Mouse (Mus musculus) liver, adult 2 months (tissue): ENCODE measurements around the gene Slc12a7. TPM values are rescaled to one million over a fixed set of nuclear protein-coding genes. Genes with fewer than 3 reads are reported as not detected.

Source experiments
- DNase-seq: peaks from one replicate; pipeline ENCODE4 v3.0.0-alpha.2; 2011; ENCODE audit warnings: low read depth, low spot score; ENCODE audit errors: extremely low read depth
- H3K27ac ChIP-seq: fragments of 200-500 bp; replicated peaks from 2 replicates; pipeline ENCODE4 v1.5.1; 2012; ENCODE audit warnings: low read depth, mild to moderate bottlenecking, control low read depth, inconsistent platforms, low read length; ENCODE audit not compliant: insufficient read depth
- H3K27me3 ChIP-seq: fragments of 200-500 bp; 2 replicates; pipeline ENCODE4 v1.6.1; 2012; ENCODE audit warnings: mild to moderate bottlenecking, moderate library complexity, low read length, inconsistent platforms; ENCODE audit not compliant: control insufficient read depth, insufficient read depth
- H3K36me3 ChIP-seq: fragments of 200-500 bp; 2 replicates; pipeline ENCODE4 v1.6.1; 2012; ENCODE audit warnings: low read length, inconsistent platforms; ENCODE audit not compliant: control insufficient read depth, insufficient read depth
- H3K4me1 ChIP-seq: fragments of 200-500 bp; 2 replicates; pipeline ENCODE4 v1.6.1; 2011; ENCODE audit warnings: low read length; ENCODE audit not compliant: control insufficient read depth, insufficient read depth
- H3K4me3 ChIP-seq: fragments of 200-500 bp; 2 replicates; pipeline ENCODE4 v1.5.1; 2011; ENCODE audit warnings: low read depth, mild to moderate bottlenecking, control low read depth, low read length, moderate library complexity; ENCODE audit not compliant: insufficient read depth
- H3K79me2 ChIP-seq: fragments of 200-500 bp; 2 replicates; pipeline ENCODE4 v1.6.1; 2012; ENCODE audit warnings: inconsistent platforms, mild to moderate bottlenecking, low read length, moderate library complexity; ENCODE audit not compliant: control insufficient read depth, insufficient read depth
- H3K9ac ChIP-seq: fragments of 200-500 bp; 2 replicates; pipeline ENCODE4 v1.6.1; 2012; ENCODE audit warnings: low read depth, mild to moderate bottlenecking, control low read depth, inconsistent platforms, low read length
- CTCF ChIP-seq: fragments of 200-500 bp; IDR thresholded peaks from 2 replicates; pipeline ENCODE4 v1.5.1; 2011; ENCODE audit warnings: low read depth, low read length, control low read depth
- POLR2A ChIP-seq: fragments of 200-500 bp; IDR thresholded peaks from 2 replicates; pipeline ENCODE4 v1.6.1; 2011; ENCODE audit warnings: low read length, control low read depth; ENCODE audit not compliant: insufficient read depth; ENCODE audit errors: extremely low read depth
- WGBS: fragments of 180-500 bp; shearing (Covaris S2); methylation state at CpG from one replicate; pipeline ENCODE4 v1.1.7; 2018; 5-methylcytosine and 5-hydroxymethylcytosine counted together
- polyA plus RNA-seq: library from polyadenylated mRNA; depleted of rRNA; stranded (reverse); fragments of >200 nt; gene quantifications from 2 replicates; pipeline ENCODE4 v1.2.3, GENCODE M21; 2012
- total RNA-seq: library from RNA; depleted of rRNA; stranded (reverse); fragments of >200 nt; gene quantifications from 2 replicates; pipeline ENCODE4 v1.2.3, GENCODE M21; 2014

The Slc12a7 gene
- total and polyA plus RNA-seq, 2 experiments, result 38.0 to 91.0 TPM

GRCm38 (mm10) chr13:73711803-73712202, 21.1 kb upstream of the Slc12a7 start:
- no peak overlapping the region for H3K4me3 ChIP-seq
- H3K27ac ChIP-seq, result no peak overlapping the region
- H3K4me1 ChIP-seq, result no peaks in the 10 kb centered on the region
- no peak overlapping the region for H3K9ac ChIP-seq
- no peaks in the 10 kb centered on the region for H3K36me3 ChIP-seq
- WGBS, result 89% methylated on average over 5 of the region's 5 CpGs
- no peaks in the 10 kb centered on the region for H3K27me3 ChIP-seq
- H3K79me2 ChIP-seq, result no peaks in the 10 kb centered on the region
- no peak for DNase-seq
- TF ChIP-seq POLR2A, result no peak
- TF ChIP-seq CTCF, result no peak

GRCm38 (mm10) chr13:73712228-73712627, 20.7 kb upstream of the Slc12a7 start:
- Histone ChIP-seq H3K4me3 (no peak overlapping the region), H3K4me1 (no peaks in the 10 kb centered on the region), H3K27ac (no peak overlapping the region), H3K9ac (no peak overlapping the region), H3K79me2 (no peaks in the 10 kb centered on the region), H3K36me3 (no peaks in the 10 kb centered on the region), H3K27me3 (no peaks in the 10 kb centered on the region)
- 83% methylated on average over 3 of the region's 3 CpGs for WGBS
- TF ChIP-seq POLR2A (no peak), CTCF (no peak)
- DNase-seq, result no peak

- Histone ChIP-seq H3K36me3 (no peaks in the 10 kb centered on the region), H3K4me3 (no peak overlapping the region), H3K27me3 (no peaks in the 10 kb centered on the region), H3K4me1 (no peaks in the 10 kb centered on the region), H3K79me2 (no peaks in the 10 kb centered on the region), H3K9ac (no peak overlapping the region), H3K27ac (no peak overlapping the region)
- DNase-seq, result no peak
- 87% methylated on average over 4 of the region's 4 CpGs for WGBS
- TF ChIP-seq CTCF (no peak), POLR2A (no peak)
Observed at GRCm38 (mm10) chr13:73713204-73713603, 19.7 kb upstream of the Slc12a7 start.

- Histone ChIP-seq H3K36me3 (no peaks in the 10 kb centered on the region), H3K79me2 (no peaks in the 10 kb centered on the region), H3K4me3 (no peak overlapping the region), H3K4me1 (no peaks in the 10 kb centered on the region), H3K9ac (no peak overlapping the region), H3K27me3 (no peaks in the 10 kb centered on the region), H3K27ac (no peak overlapping the region)
- DNase-seq, result no peak
- 63% methylated on average over 2 of the region's 2 CpGs for WGBS
- peak; percentile 26; the same call in 1 of the 2 replicates for TF ChIP-seq CTCF
- TF ChIP-seq POLR2A, result no peak
Observed at GRCm38 (mm10) chr13:73714020-73714419, 18.9 kb upstream of the Slc12a7 start.

- Histone ChIP-seq H3K27ac (no peak overlapping the region), H3K4me3 (no peak overlapping the region), H3K79me2 (no peaks in the 10 kb centered on the region), H3K4me1 (peaks cover 3% of the 10 kb centered on the region; the same call in 1 of the 2 replicates), H3K27me3 (no peaks in the 10 kb centered on the region), H3K9ac (no peak overlapping the region), H3K36me3 (no peaks in the 10 kb centered on the region)
- 3% methylated on average over 2 of the region's 2 CpGs for WGBS
- TF ChIP-seq POLR2A (no peak), CTCF (peak; percentile 59)
- DNase-seq, result peak; percentile 70
Observed at GRCm38 (mm10) chr13:73718225-73718624, 14.7 kb upstream of the Slc12a7 start.

- peaks cover 3% of the 10 kb centered on the region; the same call in 1 of the 2 replicates for H3K4me1 ChIP-seq
- H3K4me3 ChIP-seq, result no peak overlapping the region
- H3K36me3 ChIP-seq, result no peaks in the 10 kb centered on the region
- no peak for TF ChIP-seq POLR2A
- no peak for TF ChIP-seq CTCF
- peak; percentile 82 for DNase-seq
- H3K9ac ChIP-seq, result no peak overlapping the region
- H3K27me3 ChIP-seq, result no peaks in the 10 kb centered on the region
- no peak overlapping the region for H3K27ac ChIP-seq
- 44% methylated on average over 4 of the region's 4 CpGs for WGBS
- no peaks in the 10 kb centered on the region for H3K79me2 ChIP-seq
Observed at GRCm38 (mm10) chr13:73720241-73720640, 12.7 kb upstream of the Slc12a7 start.
